Mouse (Mus musculus) liver, embryonic 14.5 days (tissue): Measurements from ENCODE around the gene Hmgcl. TPM values are rescaled to one million over a fixed set of nuclear protein-coding genes. Genes with fewer than 3 reads are reported as not detected.
A peak's percentile ranks its signal among the peaks of the same experiment; 100 is the strongest.

ENCODE experiments used
- ATAC-seq: fragments of 200-750 bp; cut with Nextera tagmentation; 2 replicates; pipeline ENCODE4 v1.8.0; 2017; ENCODE audit warnings: moderate number of reproducible peaks, mild to moderate bottlenecking, moderate library complexity; ENCODE audit not compliant: insufficient read depth
- DNase-seq, 3 experiments: peaks; one replicate each; pipeline ENCODE4 v3.0.0-alpha.2; 2012 to 2013; ENCODE audit warnings: low read depth in 3 of 3, low spot score in 3 of 3
- H3K27ac ChIP-seq: fragments of 300-500 bp; sonication (generic); 2 replicates; pipeline ENCODE4 v1.5.1; 2014; ENCODE audit warnings: moderate library complexity, mild to moderate bottlenecking, control low read depth, inconsistent platforms
- H3K27me3 ChIP-seq: fragments of 300-500 bp; sonication (generic); 2 replicates; pipeline ENCODE4 v1.6.1; 2014; ENCODE audit warnings: mild to moderate bottlenecking, low read length, moderate library complexity; ENCODE audit not compliant: control insufficient read depth, insufficient read depth
- H3K36me3 ChIP-seq: fragments of 300-500 bp; sonication (generic); replicated peaks from 2 replicates; pipeline ENCODE4 v1.6.1; 2014; ENCODE audit warnings: low read depth; ENCODE audit not compliant: control insufficient read depth, insufficient read depth
- H3K4me1 ChIP-seq, 2 experiments: fragments of 200-500 bp in 1 of 2; fragments of 300-500 bp in 1 of 2; sonication (generic) in 1 of 2; replicated peaks; 2 replicates each; pipeline ENCODE4 v1.6.1; 2012 to 2014; ENCODE audit warnings: antibody characterized with exemption in 1 of 2, inconsistent platforms in 1 of 2, low read length in 1 of 2; ENCODE audit not compliant: control insufficient read depth in 2 of 2, insufficient read depth in 2 of 2
- H3K4me2 ChIP-seq: fragments of 300-500 bp; sonication (generic); 2 replicates; pipeline ENCODE4 v1.6.1; 2014; ENCODE audit warnings: low read depth, mild to moderate bottlenecking, control low read depth, moderate library complexity
- H3K4me3 ChIP-seq, 2 experiments: fragments of 200-500 bp in 1 of 2; fragments of 300-500 bp in 1 of 2; sonication (generic) in 1 of 2; 2 replicates each; pipeline ENCODE4 v1.5.1; 2012 to 2014; ENCODE audit warnings: low read depth in 2 of 2, low read length in 2 of 2, mild to moderate bottlenecking in 2 of 2, control low read depth in 1 of 2, inconsistent platforms in 1 of 2, moderate library complexity in 1 of 2; ENCODE audit not compliant: insufficient read depth in 1 of 2
- H3K9ac ChIP-seq: fragments of 300-500 bp; sonication (generic); replicated peaks from 2 replicates; pipeline ENCODE4 v1.6.1; 2014; ENCODE audit warnings: mild to moderate bottlenecking, control low read depth, moderate library complexity
- H3K9me3 ChIP-seq: fragments of 300-500 bp; sonication (generic); 2 replicates; pipeline ENCODE4 v1.6.1; 2016; ENCODE audit warnings: low read length, mixed read lengths; ENCODE audit not compliant: control insufficient read depth
- CTCF ChIP-seq: IDR thresholded peaks from 2 replicates; pipeline ENCODE4 v1.5.1; 2016; ENCODE audit warnings: antibody characterized with exemption, low read depth, control low read depth
- EP300 ChIP-seq: IDR thresholded peaks from 2 replicates; pipeline ENCODE4 v1.6.1; 2016; ENCODE audit warnings: antibody characterized with exemption, low read depth
- WGBS: fragments of 180-500 bp; shearing (Covaris S2); extraction: QIAGEN DNeasy Blood & Tissue Kit; methylation state at CpG from one replicate; pipeline ENCODE4 v1.1.7; 2014; ENCODE audit not compliant: insufficient replicate concordance; 5-methylcytosine and 5-hydroxymethylcytosine counted together
- polyA plus RNA-seq, 2 experiments: library from polyadenylated mRNA; depleted of rRNA in 1 of 2; stranded (reverse) in 1 of 2; unstranded in 1 of 2; fragments of >200 nt; fragmentation: Nextera tagmentation in 1 of 2; extraction: Ambion mirVana in 1 of 2; gene quantifications; 2 replicates each; pipeline versions ENCODE4 v1.2.1 to v1.2.3; 2012 to 2014

The Hmgcl gene
- polyA plus RNA-seq, 2 experiments, result 43.4 to 71.9 TPM

GRCm38 (mm10) chr4:135986943-135987710, 40.9 kb downstream of the Hmgcl start, which contains the start of gene Pithd1:
Pithd1 (minus strand) TSS chr4:135987264.
- Histone ChIP-seq H3K27me3 (no peaks in the 10 kb centered on the region), H3K9ac (peak within 1 kb of the TSS; percentile 100), H3K9me3 (no peaks in the 10 kb centered on the region), H3K4me3 (peak within 1 kb of the TSS; percentile 89 to 99), H3K4me1 (peaks cover 24 to 26% of the 10 kb centered on the region in 2 experiments), H3K27ac (peak within 1 kb of the TSS; percentile 90), H3K36me3 (peaks cover 26% of the 10 kb centered on the region), H3K4me2 (peak within 1 kb of the TSS; percentile 91)
- peak; percentile 86 to 89 (median 88) for DNase-seq
- no peak for TF ChIP-seq CTCF
- no peak for TF ChIP-seq EP300
- under 1% methylated on average over 77 of the region's 81 CpGs for WGBS
- ATAC-seq, result peak; percentile 84

GRCm38 (mm10) chr4:135987714-135988113, 41.5 kb downstream of the Hmgcl start:
- TF ChIP-seq EP300 (no peak), CTCF (no peak)
- no peaks in the 10 kb centered on the region for H3K9me3 ChIP-seq
- H3K4me2 ChIP-seq, result peak overlapping the region; percentile 91
- peak overlapping the region; percentile 90 for H3K27ac ChIP-seq
- peak overlapping the region; percentile 100 for H3K9ac ChIP-seq
- peaks cover 24 to 26% of the 10 kb centered on the region in 2 experiments for H3K4me1 ChIP-seq
- peak overlapping the region; percentile 89 to 99; a peak in 3 of 4 replicates for H3K4me3 ChIP-seq
- H3K27me3 ChIP-seq, result no peaks in the 10 kb centered on the region
- WGBS, result 64% methylated on average over 9 of the region's 9 CpGs
- DNase-seq (no peak), ATAC-seq (no peak)
- H3K36me3 ChIP-seq, result peaks cover 20% of the 10 kb centered on the region

GRCm38 (mm10) chr4:135993941-135994340, 47.7 kb downstream of the Hmgcl start:
- no peak overlapping the region for H3K27ac ChIP-seq
- peaks cover 0 to 6% of the 10 kb centered on the region in 2 experiments; a peak in 2 of 4 replicates for H3K4me1 ChIP-seq
- no peak overlapping the region for H3K4me2 ChIP-seq
- H3K9ac ChIP-seq, result no peak overlapping the region
- ATAC-seq (no peak), DNase-seq (no peak)
- H3K4me3 ChIP-seq, result no peak overlapping the region
- TF ChIP-seq EP300, result no peak
- no peak for TF ChIP-seq CTCF
- no peaks in the 10 kb centered on the region; the same call in 1 of the 2 replicates for H3K9me3 ChIP-seq
- 86% methylated on average over 6 of the region's 6 CpGs for WGBS
- H3K36me3 ChIP-seq, result no peaks in the 10 kb centered on the region
- no peaks in the 10 kb centered on the region for H3K27me3 ChIP-seq

DNA sequence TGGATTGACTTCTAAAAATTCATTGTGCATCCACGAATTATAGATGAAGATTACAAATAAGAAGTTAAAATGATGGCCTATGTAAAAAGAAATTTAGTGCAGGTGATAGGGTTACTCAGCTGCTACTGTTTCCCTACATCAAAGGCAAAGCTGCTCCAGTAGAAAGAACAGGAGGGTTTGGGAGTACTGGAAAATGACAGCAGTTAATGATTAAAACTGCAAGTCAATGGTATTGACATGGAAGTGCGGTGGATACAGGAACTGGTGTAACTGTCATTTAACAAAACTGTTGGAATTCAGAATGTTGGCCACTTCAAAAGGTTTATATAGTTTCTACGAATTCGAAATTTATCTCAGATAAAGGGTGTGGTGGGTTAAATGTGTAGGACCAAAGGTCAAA, 48.9 kb downstream of the Hmgcl start:
- Histone ChIP-seq H3K9ac (no peak overlapping the region), H3K4me1 (peaks cover 0 to 6% of the 10 kb centered on the region in 2 experiments; a peak in 2 of 4 replicates), H3K4me3 (no peak overlapping the region), H3K36me3 (no peaks in the 10 kb centered on the region), H3K9me3 (no peaks in the 10 kb centered on the region; the same call in 1 of the 2 replicates), H3K27me3 (no peaks in the 10 kb centered on the region), H3K27ac (no peak overlapping the region), H3K4me2 (no peak overlapping the region)
- ATAC-seq, result no peak
- DNase-seq, result no peak
- WGBS, result 59% methylated on average over 4 of the region's 4 CpGs
- TF ChIP-seq CTCF (no peak), EP300 (no peak)

GRCm38 (mm10) chr4:136004107-136004675, 57.9 kb downstream of the Hmgcl start:
- H3K36me3 ChIP-seq, result peaks cover 66% of the 10 kb centered on the region
- WGBS, result 84% methylated on average over 5 of the region's 5 CpGs

More at GRCm38 (mm10) chr4:136004107-136004675, 57.9 kb downstream of the Hmgcl start:
- H3K9me3 ChIP-seq, result no peaks in the 10 kb centered on the region
- TF ChIP-seq EP300, result no peak
- TF ChIP-seq CTCF, result no peak
- H3K4me2 ChIP-seq, result no peak overlapping the region
- ATAC-seq (no peak), DNase-seq (no peak)
- no peaks in the 10 kb centered on the region for H3K27me3 ChIP-seq
- no peaks in the 10 kb centered on the region; a peak in 1 of 4 replicates for H3K4me1 ChIP-seq
- no peak overlapping the region for H3K27ac ChIP-seq
- H3K4me3 ChIP-seq, result no peak overlapping the region
- H3K9ac ChIP-seq, result no peak overlapping the region
